Mouse (Mus musculus) midbrain, embryonic 10.5 days (tissue): Measurements from ENCODE around the gene Fam120a. TPM values are rescaled to one million over a fixed set of nuclear protein-coding genes. Genes with fewer than 3 reads are reported as not detected.

Source experiments
- DNase-seq: peaks from one replicate; pipeline ENCODE4 v3.0.0-alpha.2; 2017; ENCODE audit warnings: low spot score
- H3K27ac ChIP-seq: fragments of 300-500 bp; sonication (generic); replicated peaks from 2 replicates; pipeline ENCODE4 v1.5.1; 2016; ENCODE audit warnings: mild to moderate bottlenecking
- H3K27me3 ChIP-seq: fragments of 300-500 bp; sonication (generic); 2 replicates; pipeline ENCODE4 v1.6.1; 2016; ENCODE audit warnings: low read depth, mild to moderate bottlenecking; ENCODE audit not compliant: poor library complexity, severe bottlenecking
- H3K36me3 ChIP-seq: fragments of 300-500 bp; sonication (generic); 2 replicates; pipeline ENCODE4 v1.6.1; 2016; ENCODE audit warnings: mild to moderate bottlenecking, moderate library complexity
- H3K4me1 ChIP-seq: fragments of 300-500 bp; sonication (generic); 2 replicates; pipeline ENCODE4 v1.6.1; 2016
- H3K4me3 ChIP-seq: fragments of 300-500 bp; sonication (generic); 2 replicates; pipeline ENCODE4 v1.5.1; 2016; ENCODE audit warnings: mild to moderate bottlenecking, moderate library complexity
- H3K9me3 ChIP-seq: fragments of 300-500 bp; sonication (generic); replicated peaks from 2 replicates; pipeline ENCODE4 v1.6.1; 2016; ENCODE audit warnings: mild to moderate bottlenecking
- WGBS: fragments of 180-500 bp; shearing (Covaris S2); methylation state at CpG from one replicate; pipeline ENCODE4 v1.1.7; 2016; 5-methylcytosine and 5-hydroxymethylcytosine counted together
- polyA plus RNA-seq: library from polyadenylated mRNA; unstranded; fragments of >200 nt; fragmentation: Nextera tagmentation; extraction: Ambion mirVana; gene quantifications from 2 replicates; pipeline ENCODE4 v1.2.1, GENCODE M21; 2016

The Fam120a gene
- polyA plus RNA-seq, 1 experiment from 2014 or later, result 14.0 TPM

DNA sequence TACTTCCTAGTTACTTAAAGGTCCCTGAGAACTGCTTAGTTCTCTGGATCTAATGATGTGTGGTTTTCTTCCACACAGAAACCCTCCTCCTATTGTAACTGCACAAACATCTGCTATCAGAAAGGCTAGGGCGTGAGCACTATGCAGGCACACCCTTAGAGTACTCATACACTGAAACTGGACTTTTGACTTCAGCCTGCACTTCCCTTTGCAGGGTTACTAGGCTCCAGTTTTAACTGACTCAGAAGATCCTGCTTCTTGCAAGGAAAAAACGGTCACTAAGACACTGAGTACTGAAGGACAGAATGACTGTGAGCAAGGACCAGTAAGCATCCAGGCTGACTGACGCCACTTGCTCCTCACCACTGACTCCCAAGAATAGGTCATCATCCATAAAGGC is 5.3 kb downstream of the Fam120a start:
- H3K36me3 ChIP-seq, result peaks cover 7% of the 10 kb centered on the region; the same call in 1 of the 2 replicates
- 76% methylated on average over 3 of the region's 3 CpGs for WGBS
- H3K4me1 ChIP-seq, result peaks cover 48% of the 10 kb centered on the region
- no peaks in the 10 kb centered on the region for H3K27me3 ChIP-seq
- no peaks in the 10 kb centered on the region for H3K9me3 ChIP-seq
- no peak overlapping the region for H3K4me3 ChIP-seq
- DNase-seq, result no peak
- H3K27ac ChIP-seq, result no peak overlapping the region

DNA sequence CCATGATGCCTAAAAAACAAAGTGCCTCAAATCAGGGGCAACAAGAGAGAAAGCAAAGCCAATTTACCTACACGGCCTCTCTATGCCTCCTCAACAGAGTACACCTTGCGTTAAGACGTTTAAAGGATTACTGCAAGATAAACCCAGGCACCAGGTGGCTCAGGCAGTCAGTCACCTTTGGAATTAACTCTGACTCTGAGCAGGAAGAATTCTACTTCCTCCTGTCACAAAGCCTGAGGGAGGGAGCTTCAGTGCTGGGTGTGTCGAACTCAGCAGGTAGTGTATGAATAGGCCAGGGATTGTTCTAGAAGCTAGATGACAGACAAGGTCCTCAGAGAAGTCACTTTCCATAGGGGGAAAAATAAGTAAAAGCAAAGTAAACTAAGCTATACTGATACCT is 9.2 kb downstream of the Fam120a start:
- H3K36me3 ChIP-seq, result peaks cover 11% of the 10 kb centered on the region
- no peaks in the 10 kb centered on the region for H3K9me3 ChIP-seq
- H3K4me1 ChIP-seq, result peaks cover 20% of the 10 kb centered on the region
- 82% methylated on average over 4 of the region's 4 CpGs for WGBS
- H3K27me3 ChIP-seq, result no peaks in the 10 kb centered on the region
- H3K27ac ChIP-seq, result no peak overlapping the region
- no peak overlapping the region for H3K4me3 ChIP-seq
- DNase-seq, result no peak

DNA sequence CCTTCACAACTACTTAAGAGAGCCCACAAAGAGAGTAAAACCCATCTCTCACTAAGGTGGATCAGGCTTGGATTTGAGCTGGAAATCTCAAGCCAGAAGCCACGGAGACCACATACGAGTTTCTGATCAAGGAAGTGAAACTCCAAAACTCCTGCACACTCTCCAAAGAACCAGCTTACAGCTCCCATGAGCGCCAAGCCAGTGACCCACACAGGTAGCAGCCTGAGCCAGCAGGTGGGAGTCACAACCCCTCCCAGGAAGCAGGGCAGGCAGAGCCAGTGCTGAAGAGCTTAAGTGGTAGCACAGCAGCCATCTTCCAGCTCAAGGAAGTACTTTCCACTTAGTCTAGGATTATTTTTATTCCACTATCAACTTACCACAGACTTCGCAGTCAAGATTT is 13.0 kb downstream of the Fam120a start:
- Histone ChIP-seq H3K9me3 (no peaks in the 10 kb centered on the region), H3K27me3 (no peaks in the 10 kb centered on the region), H3K27ac (no peak overlapping the region), H3K4me1 (peaks cover 22% of the 10 kb centered on the region), H3K36me3 (peaks cover 12% of the 10 kb centered on the region), H3K4me3 (no peak overlapping the region)
- no peak for DNase-seq
- WGBS, result 93% methylated on average over 4 of the region's 4 CpGs

DNA sequence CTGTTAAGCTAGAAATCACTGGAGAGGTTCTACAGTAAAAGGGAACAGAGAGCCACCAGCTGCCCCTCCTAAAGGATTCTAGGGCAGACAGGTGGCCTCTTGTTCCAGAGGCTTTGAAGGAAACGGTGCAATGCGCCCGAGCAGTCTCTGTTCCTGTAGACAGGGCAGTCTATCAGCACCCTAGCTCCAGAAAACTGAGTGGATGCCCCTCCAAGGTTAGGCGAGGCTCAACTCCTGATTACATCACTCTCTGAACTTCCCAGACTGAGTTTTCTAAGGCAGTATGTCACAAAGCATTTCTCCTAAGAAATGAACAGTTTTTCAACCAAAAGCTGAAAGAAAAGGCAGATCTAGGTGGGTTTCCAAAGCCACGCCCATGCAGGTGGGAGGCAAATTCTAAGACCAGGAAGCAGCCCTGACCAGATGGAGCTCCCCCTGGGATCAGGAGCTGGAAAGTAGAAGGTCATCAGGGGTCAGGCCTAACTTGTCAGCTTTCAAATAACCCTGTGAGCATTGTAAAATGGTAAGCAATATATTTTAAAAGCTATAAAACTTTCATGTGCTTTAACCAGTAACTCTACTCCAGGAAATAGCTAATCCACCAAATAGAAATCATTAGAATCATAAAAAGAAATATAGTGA is 17.1 kb downstream of the Fam120a start:
- DNase-seq, result no peak
- no peak overlapping the region for H3K4me3 ChIP-seq
- H3K27ac ChIP-seq, result no peak overlapping the region
- no peaks in the 10 kb centered on the region for H3K9me3 ChIP-seq
- peaks cover 41% of the 10 kb centered on the region for H3K36me3 ChIP-seq
- H3K4me1 ChIP-seq, result peaks cover 12% of the 10 kb centered on the region; the same call in 1 of the 2 replicates
- H3K27me3 ChIP-seq, result no peaks in the 10 kb centered on the region
- 84% methylated on average over 5 of the region's 5 CpGs for WGBS

DNA sequence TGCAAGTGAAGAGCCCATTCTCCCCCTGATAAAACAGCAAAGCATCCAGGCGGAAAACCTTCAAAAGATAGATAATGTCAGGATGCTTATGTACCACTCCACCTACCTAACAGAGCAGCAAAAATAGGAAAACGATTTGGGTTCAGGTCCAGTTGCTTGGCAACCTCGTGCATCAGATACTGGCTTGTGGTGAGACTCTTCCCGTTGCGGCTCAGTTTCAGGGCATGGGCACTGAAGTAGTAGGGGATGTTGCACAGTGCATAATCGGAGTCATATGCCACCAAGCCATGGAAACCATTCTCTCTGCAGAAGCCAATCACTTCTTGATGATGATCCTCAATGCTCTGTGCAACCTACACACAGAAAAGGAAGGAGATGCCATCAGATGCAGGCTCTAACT is 18.9 kb downstream of the Fam120a start:
- H3K4me1 ChIP-seq, result peaks cover 12% of the 10 kb centered on the region; the same call in 1 of the 2 replicates
- no peaks in the 10 kb centered on the region for H3K27me3 ChIP-seq
- no peaks in the 10 kb centered on the region for H3K9me3 ChIP-seq
- H3K4me3 ChIP-seq, result no peak overlapping the region
- WGBS, result 86% methylated on average over 6 of the region's 6 CpGs
- no peak for DNase-seq
- peaks cover 57% of the 10 kb centered on the region for H3K36me3 ChIP-seq
- no peak overlapping the region for H3K27ac ChIP-seq

DNA sequence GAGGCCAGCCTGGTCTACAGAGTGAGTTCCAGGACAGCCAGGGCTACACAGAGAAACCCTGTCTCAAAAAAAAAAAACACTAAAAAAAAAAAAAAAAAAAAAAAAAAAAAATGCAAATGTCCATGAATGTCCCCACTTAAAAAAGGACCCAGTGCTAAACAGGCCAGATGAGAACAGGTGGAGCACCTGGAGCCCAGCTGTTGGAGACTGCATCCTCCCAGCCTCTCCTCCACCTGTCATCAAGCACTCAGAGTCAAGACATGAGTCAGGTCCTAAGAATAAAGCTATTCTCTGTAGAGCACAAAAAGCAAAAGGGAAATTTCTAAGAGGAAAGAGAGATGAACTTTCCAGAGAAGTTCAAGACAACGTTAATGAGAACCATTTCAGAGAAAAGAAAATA is 23.2 kb downstream of the Fam120a start:
- Histone ChIP-seq H3K27me3 (no peaks in the 10 kb centered on the region), H3K4me1 (no peaks in the 10 kb centered on the region), H3K36me3 (peaks cover 90% of the 10 kb centered on the region), H3K27ac (no peak overlapping the region), H3K4me3 (no peak overlapping the region), H3K9me3 (no peaks in the 10 kb centered on the region)
- WGBS, result 90% methylated on average over 1 of the region's 1 CpGs
- no peak for DNase-seq

DNA sequence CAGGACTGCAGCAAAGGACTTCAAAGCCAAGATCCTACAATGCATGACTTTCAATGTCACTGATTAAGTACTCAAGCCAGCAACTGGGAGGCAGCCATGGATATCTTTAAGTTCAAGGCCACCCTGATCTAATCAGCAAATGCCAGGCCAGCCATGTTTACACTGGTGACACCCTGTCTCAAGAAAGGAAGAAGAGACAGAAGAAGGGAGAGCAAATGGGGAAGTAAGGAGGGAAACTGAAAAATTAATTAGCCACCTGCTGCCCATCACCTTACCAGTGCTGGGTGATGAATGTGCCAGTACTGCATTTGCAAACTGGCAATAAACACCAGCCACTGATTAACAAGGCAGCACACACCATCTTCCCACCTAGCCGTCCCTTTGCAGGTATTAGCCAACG is 25.3 kb downstream of the Fam120a start:
- WGBS, result 93% methylated on average over 2 of the region's 2 CpGs

DNA sequence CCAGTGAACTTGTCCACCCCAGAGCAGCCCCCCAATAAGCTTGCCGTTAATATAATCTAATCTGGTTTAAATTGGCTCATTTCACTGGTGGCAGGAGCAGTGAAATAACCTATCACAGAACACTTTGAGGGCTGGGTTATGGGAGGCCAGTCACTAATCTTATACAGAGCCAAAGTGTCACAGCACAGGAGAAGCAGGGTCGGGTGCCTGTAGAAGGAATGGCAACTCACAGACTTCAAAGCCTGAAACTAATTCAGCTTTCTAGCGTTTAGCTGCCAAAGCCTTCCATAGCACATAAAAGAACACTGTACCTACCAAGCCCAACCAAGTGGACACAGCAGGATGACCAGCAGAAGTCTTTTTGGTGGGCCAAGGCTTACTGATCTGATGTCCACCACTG is 26.0 kb downstream of the Fam120a start:
- Histone ChIP-seq H3K4me3 (no peak overlapping the region), H3K27ac (no peak overlapping the region), H3K9me3 (no peaks in the 10 kb centered on the region), H3K27me3 (no peaks in the 10 kb centered on the region), H3K36me3 (peaks cover 85% of the 10 kb centered on the region), H3K4me1 (no peaks in the 10 kb centered on the region)
- WGBS, result 72% methylated on average over 3 of the region's 3 CpGs
- no peak for DNase-seq

More for the DNA sequence above, 25.3 kb downstream of the Fam120a start:
- no peak for DNase-seq
- H3K4me3 ChIP-seq, result no peak overlapping the region
- no peak overlapping the region for H3K27ac ChIP-seq
- peaks cover 86% of the 10 kb centered on the region for H3K36me3 ChIP-seq
- H3K4me1 ChIP-seq, result no peaks in the 10 kb centered on the region
- H3K9me3 ChIP-seq, result no peaks in the 10 kb centered on the region
- H3K27me3 ChIP-seq, result no peaks in the 10 kb centered on the region

DNA sequence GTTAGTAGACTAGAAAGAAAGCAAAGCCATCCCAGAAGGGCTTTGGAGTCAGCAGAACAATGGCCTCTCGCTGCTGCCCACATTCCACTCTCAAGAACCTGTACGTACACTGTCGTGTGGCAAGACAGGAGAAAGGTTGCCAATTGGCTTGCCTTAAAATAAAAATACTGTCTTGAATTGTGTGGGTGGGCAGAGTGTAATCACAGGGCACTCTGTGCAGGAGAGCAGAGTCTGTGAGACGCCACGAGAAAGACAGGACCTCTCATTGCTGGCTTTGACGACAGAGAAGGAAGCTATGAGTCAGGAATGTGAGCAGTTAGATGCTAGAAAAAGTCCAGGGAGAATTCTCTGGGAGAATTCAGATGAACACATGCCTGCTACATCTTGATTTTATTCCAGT is 33.2 kb downstream of the Fam120a start:
- Histone ChIP-seq H3K27ac (no peak overlapping the region), H3K4me3 (no peak overlapping the region), H3K9me3 (no peaks in the 10 kb centered on the region), H3K27me3 (no peaks in the 10 kb centered on the region), H3K36me3 (peaks cover 85% of the 10 kb centered on the region), H3K4me1 (0 out of 2 replicates have a peak, but pooled peaks cover 2% of the 10 kb centered on the region)
- WGBS, result 83% methylated on average over 6 of the region's 6 CpGs
- no peak for DNase-seq

DNA sequence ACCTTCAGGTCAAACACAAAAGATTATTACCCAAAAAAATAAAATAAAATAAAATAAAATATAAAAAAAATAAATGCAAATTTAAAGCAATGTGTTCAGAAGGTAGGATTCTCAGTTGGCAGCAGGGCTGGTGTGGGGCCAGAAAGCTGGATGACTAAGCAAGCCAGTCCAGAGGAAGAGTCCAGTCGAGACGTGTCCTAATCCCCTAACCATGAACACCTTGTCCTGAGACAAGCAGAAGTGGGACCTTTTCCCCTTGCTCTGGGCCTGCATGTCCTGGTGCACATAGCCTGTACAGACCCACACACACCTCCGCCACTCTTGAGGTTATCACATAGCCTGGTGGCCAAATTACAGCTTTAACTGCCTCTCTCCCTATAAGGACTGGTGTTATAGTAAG is 35.1 kb downstream of the Fam120a start:
- Histone ChIP-seq H3K36me3 (peaks cover 89% of the 10 kb centered on the region), H3K9me3 (no peaks in the 10 kb centered on the region), H3K27ac (no peak overlapping the region), H3K27me3 (no peaks in the 10 kb centered on the region), H3K4me1 (0 out of 2 replicates have a peak, but pooled peaks cover 2% of the 10 kb centered on the region), H3K4me3 (no peak overlapping the region)
- WGBS, result 89% methylated on average over 3 of the region's 3 CpGs
- no peak for DNase-seq

DNA sequence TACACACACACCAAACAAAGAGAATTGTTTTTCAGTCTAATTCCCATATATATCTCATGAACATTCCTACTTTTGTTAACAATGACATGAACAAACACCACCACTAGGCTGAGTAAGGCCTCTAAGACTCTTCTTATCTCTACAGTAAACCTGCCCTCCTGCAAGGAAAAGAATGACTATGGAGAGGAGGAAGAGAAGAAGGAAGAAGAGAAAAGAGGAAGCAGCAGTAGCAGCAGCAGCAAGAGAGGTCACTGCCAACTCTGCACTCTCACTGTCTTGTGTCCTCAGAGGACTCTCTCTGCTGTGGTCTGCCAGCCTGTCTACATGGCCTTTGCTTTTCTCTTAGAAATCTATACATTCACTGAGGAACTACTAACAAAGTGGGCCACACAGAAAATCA is 36.1 kb downstream of the Fam120a start:
- Histone ChIP-seq H3K36me3 (peaks cover 89% of the 10 kb centered on the region), H3K4me3 (no peak overlapping the region), H3K4me1 (0 out of 2 replicates have a peak, but pooled peaks cover 2% of the 10 kb centered on the region), H3K9me3 (no peaks in the 10 kb centered on the region), H3K27ac (no peak overlapping the region), H3K27me3 (no peaks in the 10 kb centered on the region)
- DNase-seq, result no peak

DNA sequence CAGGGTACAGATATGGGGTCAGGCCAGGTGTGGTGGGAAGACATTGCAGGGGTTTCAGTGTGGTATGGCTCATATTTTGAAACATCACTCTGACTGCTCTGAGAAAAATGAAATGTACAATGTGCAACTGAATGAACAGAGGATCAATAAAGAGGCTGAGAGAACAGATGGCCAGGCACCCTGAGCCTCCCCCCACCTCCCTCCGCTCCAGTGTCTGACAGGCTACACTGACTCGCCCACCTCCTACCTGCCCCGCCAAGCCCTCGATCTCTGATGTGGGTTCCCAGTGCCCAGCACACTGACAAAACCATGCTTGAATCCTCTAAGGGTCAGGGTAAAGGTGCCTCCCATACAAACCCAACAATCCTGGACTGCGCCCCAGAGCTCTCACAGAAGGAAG is 36.6 kb downstream of the Fam120a start:
- Histone ChIP-seq H3K4me3 (no peak overlapping the region), H3K27ac (0 out of 2 replicates have a peak overlapping the region, but pooled peaks have one; percentile 38), H3K4me1 (0 out of 2 replicates have a peak, but pooled peaks cover 2% of the 10 kb centered on the region), H3K36me3 (peaks cover 90% of the 10 kb centered on the region), H3K27me3 (no peaks in the 10 kb centered on the region), H3K9me3 (no peaks in the 10 kb centered on the region)
- WGBS, result 90% methylated on average over 5 of the region's 5 CpGs
- no peak for DNase-seq

DNA sequence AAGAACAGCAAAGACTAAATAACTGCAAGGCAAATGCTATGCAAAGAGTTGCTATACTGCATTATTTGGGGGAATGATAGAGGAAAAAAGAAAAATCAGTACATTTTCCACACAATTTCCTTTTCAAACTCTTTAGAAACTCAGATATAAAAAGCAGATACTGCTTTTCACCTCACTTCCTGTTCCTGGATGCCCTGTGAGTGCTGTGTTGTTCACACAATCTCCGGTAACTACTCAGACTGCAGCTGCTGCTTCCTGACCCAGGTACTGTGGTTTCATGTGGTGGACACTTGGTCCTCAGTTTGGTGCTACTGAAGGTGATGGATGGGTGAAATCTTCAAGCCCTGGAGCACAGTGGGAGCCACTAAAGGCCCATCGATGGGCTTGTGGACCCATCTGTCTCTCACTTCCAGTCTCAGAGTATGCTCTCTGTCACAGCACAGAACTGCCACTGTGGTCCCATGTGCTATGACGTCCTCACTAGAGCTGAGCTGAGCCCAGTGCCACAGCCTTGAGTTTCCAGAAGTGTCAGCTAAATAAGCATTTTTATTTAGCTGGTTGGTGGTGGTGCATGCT is 38.2 kb downstream of the Fam120a start:
- 94% methylated on average over 3 of the region's 3 CpGs for WGBS
- no peak overlapping the region for H3K4me3 ChIP-seq
- DNase-seq, result no peak
- H3K9me3 ChIP-seq, result no peaks in the 10 kb centered on the region
- peaks cover 82% of the 10 kb centered on the region for H3K36me3 ChIP-seq
- H3K27me3 ChIP-seq, result no peaks in the 10 kb centered on the region
- H3K27ac ChIP-seq, result no peak overlapping the region
- 0 out of 2 replicates have a peak, but pooled peaks cover 2% of the 10 kb centered on the region for H3K4me1 ChIP-seq
